Mouse (Mus musculus) liver, adult 10 weeks (tissue): Measurements from ENCODE around the gene Smarcd2. TPM values are rescaled to one million over a fixed set of nuclear protein-coding genes. Genes with fewer than 3 reads are reported as not detected.

Experiments used
- polyA plus RNA-seq: library from polyadenylated mRNA; stranded (reverse); fragments of 350-450 nt; fragmentation: Illumina TruSeq; extraction: RNeasy Lipid Tissue Mini Kit (QIAGEN cat#74804); gene quantifications from one replicate; pipeline ENCODE4 v1.2.3, GENCODE M21; 2014; ENCODE audit warnings: low read depth, low replicate concordance

Gene Smarcd2
- polyA plus RNA-seq: 11.7 TPM

GRCm38 (mm10) chr11:106272644-106273310 is at the start of gene Smarcd2:
Gene Smarcd2 (minus strand): TSS chr11:106272972.

GRCm38 (mm10) chr11:106314333-106314812 is 41.6 kb upstream of the Smarcd2 start, which contains the start of gene Cd79b:
Gene Cd79b (minus strand): TSS chr11:106314762.

GRCm38 (mm10) chr11:106301765-106302164 is 29.0 kb upstream of the Smarcd2 start, which contains the start of gene Gh:
Gene Gh (minus strand): TSS chr11:106301865.

GRCm38 (mm10) chr11:106276454-106276853 is 3.7 kb upstream of the Smarcd2 start, which contains the start of gene Tcam1:
Gene Tcam1 (plus strand): TSS chr11:106276672.

GRCm38 (mm10) chr11:106255685-106256451 is 16.9 kb downstream of the Smarcd2 start, which contains the start of the genes Ftsj3 and Psmc5:
Gene Ftsj3 (minus strand): TSS chr11:106256079.
Gene Psmc5 (plus strand): TSS chr11:106256154.

GRCm38 (mm10) chr11:106216730-106217490 is 55.9 kb downstream of the Smarcd2 start, which contains the start of gene Ddx42:
Gene Ddx42 (plus strand): TSS chr11:106216926.

GRCm38 (mm10) chr11:106215927-106216729 is 56.6 kb downstream of the Smarcd2 start, which contains the start of gene Ccdc47:
Gene Ccdc47 (minus strand): TSS chr11:106216344.

Other genes with a start within 250 kb of the Smarcd2 start
- gene Dcaf7, start 236.1 kb downstream of the Smarcd2 start, polyA plus RNA-seq: 13.7 TPM
- gene Taco1, start 206.9 kb downstream of the Smarcd2 start, polyA plus RNA-seq: 12.6 TPM
- 3.6 TPM for gene Map3k3, start 188.4 kb downstream of the Smarcd2 start, polyA plus RNA-seq
- not detected for gene Gm10840, start 112.1 kb downstream of the Smarcd2 start, polyA plus RNA-seq
- gene Limd2, start 112.1 kb downstream of the Smarcd2 start, polyA plus RNA-seq: 6.1 TPM
- 1.8 TPM for gene Strada, start 70.8 kb downstream of the Smarcd2 start, polyA plus RNA-seq
- gene Ccdc47, start 56.6 kb downstream of the Smarcd2 start, polyA plus RNA-seq: 98.6 TPM
- gene Ddx42, start 56.0 kb downstream of the Smarcd2 start, polyA plus RNA-seq: 20.6 TPM
- 13.2 TPM for gene Ftsj3, start 16.9 kb downstream of the Smarcd2 start, polyA plus RNA-seq
- 35.5 TPM for gene Psmc5, start 16.8 kb downstream of the Smarcd2 start, polyA plus RNA-seq
- not detected for gene Tcam1, start 3.7 kb upstream of the Smarcd2 start, polyA plus RNA-seq
- not detected for gene Gh, start 28.9 kb upstream of the Smarcd2 start, polyA plus RNA-seq
- gene Cd79b, start 41.8 kb upstream of the Smarcd2 start, polyA plus RNA-seq: 0.45 TPM
- gene Scn4a, start 80.3 kb upstream of the Smarcd2 start, polyA plus RNA-seq: not detected
- not detected for gene Prr29, start 92.5 kb upstream of the Smarcd2 start, polyA plus RNA-seq
- gene Icam2, start 115.1 kb upstream of the Smarcd2 start, polyA plus RNA-seq: 1.7 TPM
- gene Ern1, start 214.9 kb upstream of the Smarcd2 start, polyA plus RNA-seq: 23.3 TPM